Mouse (Mus musculus) olfactory bulb, adult 2 months (tissue): ENCODE results near the gene Fryl.

Source experiments
- CTCF ChIP-seq: fragments of 200-500 bp; IDR thresholded peaks from 2 replicates; pipeline ENCODE4 v1.5.1; 2012; ENCODE audit warnings: low read depth, mild to moderate bottlenecking, low read length, moderate library complexity; ENCODE audit not compliant: insufficient read depth
- POLR2A ChIP-seq: fragments of 200-500 bp; IDR thresholded peaks from 2 replicates; pipeline ENCODE4 v1.6.1; 2012; ENCODE audit warnings: mild to moderate bottlenecking, low read depth, low read length, moderate library complexity; ENCODE audit not compliant: insufficient read depth

GRCm38 (mm10) chr5:73168769-73169272 lies 87.6 kb downstream of the Fryl start:
- TF ChIP-seq CTCF (no peak), POLR2A (no peak)
